Mouse (Mus musculus) stomach, postnatal 0 days (tissue): ENCODE measurements around the gene Sapcd2. TPM values are rescaled to one million over a fixed set of nuclear protein-coding genes. Genes with fewer than 3 reads are reported as not detected.
"Not testable (repeated sequence)": the region's sequence is repeated elsewhere in the genome, so short reads cannot be mapped to it uniquely, and the experiment has no call there.

Source experiments
- ATAC-seq: fragments of 200-750 bp; cut with Nextera tagmentation; 2 replicates; pipeline ENCODE4 v1.8.0; 2017; ENCODE audit not compliant: low FRiP score, low TSS enrichment
- DNase-seq: peaks from one replicate; pipeline ENCODE4 v3.0.0-alpha.2; 2016; ENCODE audit warnings: low spot score
- H3K27ac ChIP-seq: fragments of 300-500 bp; sonication (generic); replicated peaks from 2 replicates; pipeline ENCODE4 v1.5.1; 2014; ENCODE audit warnings: mild to moderate bottlenecking, control low read depth
- H3K27me3 ChIP-seq: fragments of 300-500 bp; sonication (generic); 2 replicates; pipeline ENCODE4 v1.6.1; 2014; ENCODE audit warnings: low read length; ENCODE audit not compliant: control insufficient read depth, insufficient read depth
- H3K36me3 ChIP-seq: fragments of 300-500 bp; sonication (generic); 2 replicates; pipeline ENCODE4 v1.6.1; 2014; ENCODE audit warnings: low read length, mixed read lengths; ENCODE audit not compliant: control insufficient read depth, insufficient read depth
- H3K4me1 ChIP-seq: fragments of 300-500 bp; sonication (generic); replicated peaks from 2 replicates; pipeline ENCODE4 v1.6.1; 2014; ENCODE audit warnings: antibody characterized with exemption; ENCODE audit not compliant: control insufficient read depth, insufficient read depth
- H3K4me2 ChIP-seq: fragments of 300-500 bp; sonication (generic); replicated peaks from 2 replicates; pipeline ENCODE4 v1.6.1; 2014; ENCODE audit warnings: low read depth, mild to moderate bottlenecking, control low read depth, moderate library complexity
- H3K4me3 ChIP-seq: fragments of 300-500 bp; sonication (generic); 2 replicates; pipeline ENCODE4 v1.5.1; 2014; ENCODE audit warnings: low read depth, low read length, control low read depth
- H3K9ac ChIP-seq: fragments of 300-500 bp; sonication (generic); 2 replicates; pipeline ENCODE4 v1.6.1; 2014; ENCODE audit warnings: mild to moderate bottlenecking, low read length, control low read depth, mixed read lengths
- H3K9me3 ChIP-seq: fragments of 300-500 bp; sonication (generic); 2 replicates; pipeline ENCODE4 v1.6.1; 2016; ENCODE audit warnings: low read length; ENCODE audit not compliant: control insufficient read depth
- CTCF ChIP-seq: IDR thresholded peaks from 2 replicates; pipeline ENCODE4 v1.5.1; 2016; ENCODE audit warnings: antibody characterized with exemption, low read depth, mild to moderate bottlenecking, moderate library complexity
- EP300 ChIP-seq: optimal IDR thresholded peaks from 2 replicates; pipeline ENCODE3; 2016; ENCODE audit warnings: antibody characterized with exemption
- WGBS: fragments of 180-500 bp; shearing (Covaris S2); extraction: QIAGEN DNeasy Blood & Tissue Kit; methylation state at CpG from one replicate; pipeline ENCODE4 v1.1.7; 2014; 5-methylcytosine and 5-hydroxymethylcytosine counted together
- polyA plus RNA-seq: library from polyadenylated mRNA; unstranded; fragments of >200 nt; fragmentation: Nextera tagmentation; extraction: Ambion mirVana; gene quantifications from 2 replicates; pipeline ENCODE4 v1.2.1, GENCODE M21; 2015

The Sapcd2 gene
- polyA plus RNA-seq, 1 experiment from 2014 or later = 16.6 TPM

DNA sequence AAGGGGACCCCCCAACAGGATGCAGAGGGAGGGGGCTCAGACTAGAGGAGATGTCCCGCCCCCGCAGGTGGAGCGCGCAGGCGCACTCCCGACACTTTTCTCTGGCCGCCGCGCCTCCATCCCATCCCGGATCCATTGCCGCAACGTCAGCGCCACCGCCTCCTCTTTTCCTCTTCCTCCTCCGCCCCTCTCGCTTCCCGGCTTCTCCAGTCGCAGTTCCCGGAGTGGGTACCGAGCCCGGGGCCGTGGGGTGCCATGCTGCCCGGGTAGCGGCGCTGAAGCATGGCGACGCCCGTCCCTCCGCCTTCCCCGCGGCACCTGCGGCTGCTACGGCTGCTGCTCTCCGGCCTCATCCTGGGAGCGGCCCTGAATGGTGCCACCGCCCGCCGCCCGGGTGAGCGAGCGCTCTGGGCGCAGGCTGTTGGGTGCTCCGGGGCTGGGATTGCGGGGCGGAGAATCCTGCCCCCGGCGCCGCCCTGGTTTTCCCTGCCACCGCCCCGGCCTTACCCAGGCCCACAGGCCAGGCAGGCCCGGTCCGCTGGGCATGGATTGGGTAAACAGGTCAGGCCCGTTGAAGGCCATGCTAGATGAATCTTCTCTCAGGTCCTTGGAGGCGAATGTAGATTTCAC is 31.0 kb downstream of the Sapcd2 start:
- 2% methylated on average over 49 of the region's 54 CpGs for WGBS
- peak overlapping the region; percentile 56 for H3K27ac ChIP-seq
- no peaks in the 10 kb centered on the region for H3K36me3 ChIP-seq
- no peaks in the 10 kb centered on the region; the same call in 1 of the 2 replicates for H3K4me1 ChIP-seq
- DNase-seq (peak; percentile 78), ATAC-seq (peak; percentile 73)
- peak overlapping the region; percentile 77 for H3K4me2 ChIP-seq
- no peaks in the 10 kb centered on the region for H3K27me3 ChIP-seq
- H3K9me3 ChIP-seq = no peaks in the 10 kb centered on the region
- peak overlapping the region; percentile 64 for H3K9ac ChIP-seq
- no peak for TF ChIP-seq CTCF
- no peak for TF ChIP-seq EP300
- H3K4me3 ChIP-seq = peak overlapping the region; percentile 60

DNA sequence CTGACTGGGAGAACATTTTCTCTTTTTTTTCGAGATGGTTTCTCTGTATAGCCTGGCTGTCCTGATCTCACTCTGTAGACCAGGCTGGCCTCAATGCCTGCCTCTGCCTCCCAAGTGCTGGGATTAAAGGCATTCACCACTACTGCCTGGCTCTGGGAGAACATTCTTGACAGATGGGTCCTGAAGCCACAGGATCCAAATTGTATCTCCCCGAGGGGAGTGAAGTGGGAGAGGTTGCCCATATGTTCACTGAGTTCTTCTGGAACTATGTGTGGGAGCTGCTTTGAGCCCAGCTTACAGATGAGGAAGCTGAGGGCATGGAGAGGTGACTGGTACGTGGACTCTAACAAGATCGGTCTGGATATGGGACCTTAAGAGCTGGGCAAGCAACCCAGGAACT is 31.9 kb downstream of the Sapcd2 start:
- Histone ChIP-seq H3K27me3 (no peaks in the 10 kb centered on the region), H3K36me3 (peaks cover 3% of the 10 kb centered on the region; the same call in 1 of the 2 replicates), H3K27ac (no peak overlapping the region), H3K4me3 (peak overlapping the region; percentile 60; the same call in 1 of the 2 replicates), H3K4me1 (no peaks in the 10 kb centered on the region; the same call in 1 of the 2 replicates), H3K9me3 (no peaks in the 10 kb centered on the region), H3K9ac (no peak overlapping the region), H3K4me2 (no peak overlapping the region)
- 76% methylated on average over 4 of the region's 4 CpGs for WGBS
- ATAC-seq (no peak), DNase-seq (no peak)
- TF ChIP-seq EP300 (no peak), CTCF (no peak)

DNA sequence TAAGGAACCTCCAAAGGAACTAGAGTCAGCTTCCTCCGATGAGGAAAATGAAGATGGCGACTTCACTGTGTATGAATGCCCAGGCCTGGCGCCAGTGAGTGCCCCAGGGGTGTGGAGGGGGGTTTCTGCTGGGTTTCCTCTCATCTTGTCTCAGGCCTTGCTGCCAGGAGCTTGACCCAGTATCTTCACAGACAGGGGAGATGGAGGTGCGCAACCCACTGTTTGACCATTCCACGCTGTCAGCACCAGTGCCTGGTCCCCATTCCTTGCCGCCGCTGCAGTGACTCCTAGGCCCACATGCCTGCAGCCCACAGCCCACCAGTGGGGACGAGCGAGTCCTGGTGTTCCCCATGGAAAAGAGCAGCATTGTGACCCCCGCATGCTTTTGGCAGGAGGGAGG is 36.8 kb downstream of the Sapcd2 start:
- Histone ChIP-seq H3K9me3 (no peaks in the 10 kb centered on the region), H3K36me3 (peaks cover 3% of the 10 kb centered on the region; the same call in 1 of the 2 replicates), H3K9ac (no peak overlapping the region), H3K4me1 (no peaks in the 10 kb centered on the region), H3K4me3 (no peak overlapping the region), H3K27me3 (no peaks in the 10 kb centered on the region), H3K27ac (no peak overlapping the region), H3K4me2 (no peak overlapping the region)
- ATAC-seq = no peak
- TF ChIP-seq CTCF (no peak), EP300 (no peak)
- no peak for DNase-seq
- 85% methylated on average over 10 of the region's 10 CpGs for WGBS

DNA sequence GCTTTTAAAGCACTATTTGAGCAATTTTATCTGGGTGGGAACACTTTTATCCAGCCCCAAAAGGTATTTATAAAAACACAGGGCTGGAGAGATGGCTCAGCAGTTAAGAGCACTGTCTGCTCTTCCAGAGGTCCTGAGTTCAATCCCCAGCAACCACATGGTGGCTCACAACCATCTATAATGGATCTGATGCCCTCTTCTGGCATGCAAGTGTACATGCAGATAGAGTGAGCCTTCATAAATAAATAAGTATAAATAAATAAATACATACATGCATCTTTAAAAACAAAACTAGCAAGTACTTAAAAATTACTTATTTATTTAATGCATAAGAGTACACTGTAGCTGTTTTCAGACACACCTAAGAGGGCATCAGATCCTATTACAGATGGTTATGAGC is 41.3 kb downstream of the Sapcd2 start:
- H3K9ac ChIP-seq, ATAC-seq, H3K4me3 ChIP-seq, H3K27ac ChIP-seq, H3K4me1 ChIP-seq, H3K9me3 ChIP-seq, H3K27me3 ChIP-seq, H3K4me2 ChIP-seq, DNase-seq, H3K36me3 ChIP-seq: not testable (repeated sequence)
- TF ChIP-seq CTCF = peak; percentile 53

DNA sequence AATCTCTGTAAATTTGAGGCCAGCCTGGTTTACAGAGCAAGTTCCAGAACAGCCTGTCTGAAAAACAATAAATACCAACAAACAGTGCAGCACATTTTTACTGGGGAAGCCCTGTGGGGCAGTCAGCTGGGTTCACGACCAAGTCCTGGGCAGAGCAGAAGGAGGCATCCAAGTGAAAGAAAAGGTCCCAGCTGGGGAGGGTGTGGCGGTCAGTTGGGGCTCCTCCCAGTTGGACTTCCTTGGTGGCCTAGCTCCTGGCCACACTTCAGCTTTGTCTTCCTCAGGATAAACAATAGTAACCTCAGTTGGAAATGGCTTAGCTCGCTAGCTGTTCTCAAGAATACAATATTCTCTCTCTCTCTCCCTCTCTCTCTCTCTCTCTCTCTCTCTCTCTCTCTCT is 45.3 kb downstream of the Sapcd2 start:
- no peak overlapping the region for H3K27ac ChIP-seq
- no peak overlapping the region for H3K4me3 ChIP-seq
- no peak overlapping the region for H3K4me2 ChIP-seq
- no peaks in the 10 kb centered on the region for H3K4me1 ChIP-seq
- H3K9me3 ChIP-seq = no peaks in the 10 kb centered on the region
- ATAC-seq (no peak), DNase-seq (no peak)
- no peaks in the 10 kb centered on the region for H3K27me3 ChIP-seq
- WGBS = 17% methylated on average over 3 of the region's 3 CpGs
- no peak overlapping the region for H3K9ac ChIP-seq
- no peak for TF ChIP-seq CTCF
- no peak for TF ChIP-seq EP300
- H3K36me3 ChIP-seq = no peaks in the 10 kb centered on the region

DNA sequence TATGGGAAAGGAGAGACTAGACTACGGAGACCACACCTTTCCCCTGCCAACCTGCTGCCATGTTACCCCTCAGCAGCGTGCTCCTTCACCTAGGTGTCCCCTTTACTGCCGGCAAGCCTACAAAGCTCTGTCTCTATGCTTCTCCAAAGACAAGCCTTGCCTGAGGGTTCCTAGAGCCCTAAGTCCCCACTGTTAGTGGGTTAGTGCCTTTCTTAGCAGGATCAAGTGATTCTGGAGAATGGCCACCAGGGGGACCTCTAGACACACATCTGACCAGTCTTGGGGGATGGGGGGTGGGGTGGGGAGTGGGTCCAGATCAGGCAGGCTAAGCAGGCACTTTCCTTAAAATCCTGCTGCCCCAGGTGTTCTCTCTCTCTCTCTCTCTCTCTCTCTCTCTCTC is 49.8 kb downstream of the Sapcd2 start:
- peak; percentile 77 for TF ChIP-seq CTCF
- TF ChIP-seq EP300 = no peak
- no peak overlapping the region for H3K9ac ChIP-seq
- H3K4me1 ChIP-seq = no peaks in the 10 kb centered on the region
- no peak overlapping the region for H3K4me3 ChIP-seq
- DNase-seq (peak; percentile 50), ATAC-seq (0 out of 2 replicates have a peak, but pooled peaks have one; percentile 21)
- no peak overlapping the region for H3K27ac ChIP-seq
- WGBS = 27% methylated on average over 3 of the region's 3 CpGs
- no peaks in the 10 kb centered on the region for H3K36me3 ChIP-seq
- H3K9me3 ChIP-seq = no peaks in the 10 kb centered on the region
- H3K4me2 ChIP-seq = no peak overlapping the region
- no peaks in the 10 kb centered on the region for H3K27me3 ChIP-seq
